Mouse (Mus musculus): ENCODE measurements around the gene Kif2c.
A peak's percentile ranks its signal among the peaks of the same experiment; 100 is the strongest.

Gene Kif2c

GRCm38 (mm10) chr4:117181863-117182758 is at the start of gene Kif2c:
Gene Kif2c (minus strand): TSS chr4:117182639.
- DNase-seq (ENCODE audit: low spot score), result peak; percentile 91

- no peak for DNase-seq (ENCODE audit: low spot score)
These were observed 48.8 kb upstream of the Kif2c start for GRCm38 (mm10) chr4:117231208-117231607.

GRCm38 (mm10) chr4:117230331-117230730 is 47.9 kb upstream of the Kif2c start:
- peak; percentile 20 for DNase-seq (ENCODE audit: low spot score)

GRCm38 (mm10) chr4:117229590-117229989 is 47.2 kb upstream of the Kif2c start:
- DNase-seq (ENCODE audit: low spot score), result no peak

- no peak for DNase-seq (ENCODE audit: low spot score)
These were observed 42.8 kb upstream of the Kif2c start for GRCm38 (mm10) chr4:117225250-117225649.

- no peak for DNase-seq (ENCODE audit: low spot score)
These were observed 41.7 kb upstream of the Kif2c start for GRCm38 (mm10) chr4:117224122-117224521.

GRCm38 (mm10) chr4:117223001-117223400 is 40.6 kb upstream of the Kif2c start:
- no peak for DNase-seq (ENCODE audit: low spot score)

GRCm38 (mm10) chr4:117221836-117222235 is 39.4 kb upstream of the Kif2c start:
- no peak for DNase-seq (ENCODE audit: low spot score)

- no peak for DNase-seq (ENCODE audit: low spot score)
These were observed 38.5 kb upstream of the Kif2c start for GRCm38 (mm10) chr4:117220741-117221515.

GRCm38 (mm10) chr4:117218517-117219219 is 36.2 kb upstream of the Kif2c start:
- DNase-seq (ENCODE audit: low spot score), result peak; percentile 42

GRCm38 (mm10) chr4:117217029-117217428 is 34.6 kb upstream of the Kif2c start:
- DNase-seq (ENCODE audit: low spot score), result no peak

GRCm38 (mm10) chr4:117214250-117214649 is 31.8 kb upstream of the Kif2c start:
- no peak for DNase-seq (ENCODE audit: low spot score)

- peak; percentile 77 for DNase-seq (ENCODE audit: low spot score)
These were observed 28.0 kb upstream of the Kif2c start for GRCm38 (mm10) chr4:117210147-117211074.

- no peak for DNase-seq (ENCODE audit: low spot score)
These were observed 27.2 kb upstream of the Kif2c start for GRCm38 (mm10) chr4:117209592-117209991.

GRCm38 (mm10) chr4:117202992-117203354 is 20.5 kb upstream of the Kif2c start:
- DNase-seq (ENCODE audit: low spot score), result no peak

GRCm38 (mm10) chr4:117202046-117202991 is 19.9 kb upstream of the Kif2c start:
- peak; percentile 67 for DNase-seq (ENCODE audit: low spot score)

GRCm38 (mm10) chr4:117191804-117192203 is 9.4 kb upstream of the Kif2c start:
- no peak for DNase-seq (ENCODE audit: low spot score)

- DNase-seq (ENCODE audit: low spot score), result no peak
These were observed 8.2 kb upstream of the Kif2c start for GRCm38 (mm10) chr4:117190660-117191059.

GRCm38 (mm10) chr4:117189856-117190543 is 7.6 kb upstream of the Kif2c start:
- DNase-seq (ENCODE audit: low spot score), result peak; percentile 77

All from c-Kit-positive CD71-positive TER-119-positive erythroid progenitor cells, embryonic 14.5 days (primary cell).